Mouse (Mus musculus): Measurements from ENCODE around the gene 4930579G24Rik. TPM values are rescaled to one million over a fixed set of nuclear protein-coding genes. Genes with fewer than 3 reads are reported as not detected.

The 4930579G24Rik gene
- polyA plus RNA-seq, 1 experiment = 5.1 TPM

- no peak for TF ChIP-seq POLR2A (IDR thresholded peaks at IDR 0.05; ENCODE audit: borderline replicate concordance, extremely low read depth, insufficient read depth, insufficient read length, poor library complexity, severe bottlenecking)
- no peak for TF ChIP-seq CTCF (IDR thresholded peaks at IDR 0.05; ENCODE audit: borderline replicate concordance, extremely low read depth, insufficient read depth, insufficient read length)
- DNase-seq (ENCODE audit: low read depth) = peak; percentile 92
Measured at GRCm38 (mm10) chr3:79629416-79629730, 494 bp downstream of the 4930579G24Rik start, which contains the start of gene Etfdh. Etfdh (minus strand) TSS chr3:79629500.

- no peak for DNase-seq (ENCODE audit: low read depth)
- TF ChIP-seq CTCF (IDR thresholded peaks at IDR 0.05; ENCODE audit: borderline replicate concordance, extremely low read depth, insufficient read depth, insufficient read length) (no peak), POLR2A (IDR thresholded peaks at IDR 0.05; ENCODE audit: borderline replicate concordance, extremely low read depth, insufficient read depth, insufficient read length, poor library complexity, severe bottlenecking) (no peak)
Measured at GRCm38 (mm10) chr3:79652129-79652528, 23.2 kb downstream of the 4930579G24Rik start.

DNA sequence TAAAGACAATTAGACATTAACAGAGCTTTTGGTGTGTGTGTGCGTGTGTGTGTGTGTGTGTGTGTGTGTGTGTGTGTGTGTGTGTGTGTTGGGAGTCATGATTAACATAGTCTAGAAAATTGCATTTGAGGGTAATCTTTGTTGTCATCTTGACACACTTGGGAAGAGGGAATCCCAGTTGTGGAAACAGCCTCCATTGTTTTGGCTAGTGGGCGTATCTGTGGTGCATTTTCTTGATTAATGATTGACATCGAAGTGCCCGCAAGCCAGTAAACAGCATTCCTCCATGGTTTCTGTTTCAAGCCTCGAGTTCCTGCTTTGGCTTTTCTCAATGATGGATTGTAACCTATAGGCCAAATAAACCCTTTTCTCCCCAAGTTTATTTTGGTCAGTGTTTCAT, 27.8 kb downstream of the 4930579G24Rik start:
- no peak for DNase-seq (ENCODE audit: low read depth)
- TF ChIP-seq POLR2A (IDR thresholded peaks at IDR 0.05; ENCODE audit: borderline replicate concordance, extremely low read depth, insufficient read depth, insufficient read length, poor library complexity, severe bottlenecking) (no peak), CTCF (IDR thresholded peaks at IDR 0.05; ENCODE audit: borderline replicate concordance, extremely low read depth, insufficient read depth, insufficient read length) (no peak)

DNA sequence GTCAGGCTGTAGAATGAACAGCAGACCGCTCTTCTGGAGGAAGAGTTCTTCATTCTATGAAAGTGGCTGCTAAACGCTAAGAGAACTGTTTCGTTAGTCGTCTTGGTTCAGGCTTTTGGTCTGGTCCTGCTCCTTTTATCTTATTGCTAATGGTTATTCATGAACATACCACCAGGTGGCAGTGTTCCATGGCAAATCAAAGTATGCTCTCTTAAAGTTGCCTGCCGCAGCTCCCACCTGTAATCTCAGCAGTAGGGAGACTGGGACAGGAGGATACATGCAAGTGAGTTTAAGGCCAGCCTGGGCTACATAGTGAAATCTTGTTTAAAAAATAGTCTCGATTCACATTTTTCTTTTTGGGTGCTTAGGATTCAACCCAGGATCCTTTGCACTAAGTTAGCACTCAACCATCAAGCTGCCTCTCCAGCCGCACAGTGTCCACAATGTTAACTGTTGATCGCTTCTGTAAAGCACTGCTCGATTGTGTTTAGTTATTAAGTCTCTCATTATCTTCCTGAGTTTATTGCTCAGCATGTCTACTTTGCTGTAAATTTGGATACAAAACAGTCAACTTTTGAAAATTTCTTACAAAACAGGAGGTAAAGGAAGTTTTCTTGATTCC, 36.0 kb downstream of the 4930579G24Rik start:
- peak; percentile 72; the same call in 1 of the 2 replicates for TF ChIP-seq CTCF (IDR thresholded peaks at IDR 0.05; ENCODE audit: borderline replicate concordance, extremely low read depth, insufficient read depth, insufficient read length)
- TF ChIP-seq POLR2A (IDR thresholded peaks at IDR 0.05; ENCODE audit: borderline replicate concordance, extremely low read depth, insufficient read depth, insufficient read length, poor library complexity, severe bottlenecking) = no peak
- peak; percentile 83 for DNase-seq (ENCODE audit: low read depth)

DNA sequence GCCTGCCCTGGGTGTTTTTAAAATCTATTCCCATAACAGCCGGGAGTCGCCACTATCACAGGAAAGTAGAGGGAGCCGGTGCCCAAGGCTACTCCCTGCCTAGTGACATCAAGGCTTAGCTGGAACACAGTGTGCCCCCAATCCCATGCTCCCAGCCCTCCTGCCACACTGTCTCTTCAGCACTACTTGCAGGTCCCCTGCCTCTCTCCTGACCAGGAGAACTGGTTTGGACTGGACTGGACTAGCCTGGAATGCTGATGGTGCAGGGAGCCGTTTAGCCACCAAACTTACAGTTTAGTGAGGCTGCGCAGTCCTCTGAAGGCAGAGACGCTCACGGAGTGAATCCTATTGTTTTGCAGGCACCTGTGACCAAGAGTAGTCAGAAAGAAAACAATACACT, 41.7 kb downstream of the 4930579G24Rik start:
- TF ChIP-seq CTCF (IDR thresholded peaks at IDR 0.05; ENCODE audit: borderline replicate concordance, extremely low read depth, insufficient read depth, insufficient read length) = no peak
- no peak for TF ChIP-seq POLR2A (IDR thresholded peaks at IDR 0.05; ENCODE audit: borderline replicate concordance, extremely low read depth, insufficient read depth, insufficient read length, poor library complexity, severe bottlenecking)
- DNase-seq (ENCODE audit: low read depth) = no peak

- TF ChIP-seq CTCF (IDR thresholded peaks at IDR 0.05; ENCODE audit: borderline replicate concordance, extremely low read depth, insufficient read depth, insufficient read length) (no peak), POLR2A (IDR thresholded peaks at IDR 0.05; ENCODE audit: borderline replicate concordance, extremely low read depth, insufficient read depth, insufficient read length, poor library complexity, severe bottlenecking) (no peak)
- no peak for DNase-seq (ENCODE audit: low read depth)
Measured at GRCm38 (mm10) chr3:79672188-79672587, 43.3 kb downstream of the 4930579G24Rik start.

- DNase-seq (ENCODE audit: low read depth) = peak; percentile 80
- TF ChIP-seq POLR2A (IDR thresholded peaks at IDR 0.05; ENCODE audit: borderline replicate concordance, extremely low read depth, insufficient read depth, insufficient read length, poor library complexity, severe bottlenecking) (no peak), CTCF (IDR thresholded peaks at IDR 0.05; ENCODE audit: borderline replicate concordance, extremely low read depth, insufficient read depth, insufficient read length) (peak; percentile 64; the same call in 1 of the 2 replicates)
Measured at GRCm38 (mm10) chr3:79673082-79673481, 44.2 kb downstream of the 4930579G24Rik start.

DNA sequence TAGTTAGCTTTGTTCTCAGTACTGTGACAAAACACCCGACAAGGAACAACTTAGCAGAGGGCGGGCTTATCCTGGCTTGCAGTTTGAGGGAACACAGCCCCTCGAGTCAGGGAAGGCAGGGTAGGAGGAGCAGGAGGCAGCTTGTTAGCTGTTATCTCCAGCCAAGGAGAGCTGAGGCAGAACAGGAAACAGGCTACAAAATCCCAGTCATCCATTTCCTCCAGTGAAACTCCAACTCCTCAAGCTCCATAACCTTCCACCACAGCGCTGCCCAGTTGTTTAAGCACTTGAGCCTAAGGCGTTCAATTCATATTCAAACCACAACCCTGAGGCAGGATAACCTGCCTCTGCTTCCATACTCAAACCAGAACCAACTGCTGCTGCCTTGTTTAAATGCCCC, 45.8 kb downstream of the 4930579G24Rik start:
- no peak for DNase-seq (ENCODE audit: low read depth)
- TF ChIP-seq CTCF (IDR thresholded peaks at IDR 0.05; ENCODE audit: borderline replicate concordance, extremely low read depth, insufficient read depth, insufficient read length) (no peak), POLR2A (IDR thresholded peaks at IDR 0.05; ENCODE audit: borderline replicate concordance, extremely low read depth, insufficient read depth, insufficient read length, poor library complexity, severe bottlenecking) (no peak)

DNA sequence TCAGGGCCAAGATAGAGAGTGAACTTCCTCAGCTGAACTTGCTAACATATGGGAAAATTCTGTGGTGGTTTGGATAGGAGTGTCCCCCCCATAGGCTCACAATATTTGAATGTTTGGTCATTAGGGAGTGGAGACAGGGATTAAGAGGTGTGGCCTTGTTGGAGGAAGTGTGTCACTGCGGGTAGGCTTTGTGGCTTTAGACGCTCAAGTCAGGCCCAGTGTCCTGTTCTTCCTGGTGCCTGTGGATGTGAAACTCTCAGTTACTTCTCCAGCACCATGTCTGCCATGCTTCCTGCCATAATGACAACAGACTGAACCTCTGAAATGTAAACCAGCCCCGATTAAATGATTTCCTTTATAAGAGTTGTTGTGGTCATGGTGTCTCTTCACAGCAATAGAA, 47.5 kb downstream of the 4930579G24Rik start:
- no peak for DNase-seq (ENCODE audit: low read depth)
- TF ChIP-seq CTCF (IDR thresholded peaks at IDR 0.05; ENCODE audit: borderline replicate concordance, extremely low read depth, insufficient read depth, insufficient read length) = no peak
- TF ChIP-seq POLR2A (IDR thresholded peaks at IDR 0.05; ENCODE audit: borderline replicate concordance, extremely low read depth, insufficient read depth, insufficient read length, poor library complexity, severe bottlenecking) = no peak

Other genes starting within 250 kb of the 4930579G24Rik start
- gene Fnip2, start 61.3 kb upstream of the 4930579G24Rik start, polyA plus RNA-seq (2012; rRNA removed) = 14.2 and 21.3 TPM in 2 replicates
- gene Ppid, start 37.7 kb upstream of the 4930579G24Rik start, polyA plus RNA-seq (2012; rRNA removed) = 77.0 and 77.5 TPM in 2 replicates
- 28.7 and 28.8 TPM in 2 replicates for gene Etfdh, start 421 bp downstream of the 4930579G24Rik start, polyA plus RNA-seq (2012; rRNA removed)
- 0.19 and 0.29 TPM in 2 replicates for gene Rxfp1, start 108.8 kb downstream of the 4930579G24Rik start, polyA plus RNA-seq (2012; rRNA removed)
- 0.44 and 0.60 TPM in 2 replicates for gene Tmem144, start 223.7 kb downstream of the 4930579G24Rik start, polyA plus RNA-seq (2012; rRNA removed)

All from brain, embryonic 14.5 days (tissue).